Mouse (Mus musculus) intestine, embryonic 16.5 days (tissue): ENCODE data around the gene Catsperg1. TPM values are rescaled to one million over a fixed set of nuclear protein-coding genes. Genes with fewer than 3 reads are reported as not detected.
"Not testable (repeated sequence)": the region's sequence is repeated elsewhere in the genome, so short reads cannot be mapped to it uniquely, and the experiment has no call there.

Experiments
- ATAC-seq: fragments of 200-750 bp; cut with Nextera tagmentation; 2 replicates; pipeline ENCODE4 v1.8.0; 2017; ENCODE audit warnings: moderate TSS enrichment, moderate library complexity
- H3K27ac ChIP-seq: fragments of 300-500 bp; sonication (generic); 2 replicates; pipeline ENCODE4 v1.5.1; 2014; ENCODE audit warnings: mild to moderate bottlenecking, low read length
- H3K27me3 ChIP-seq: fragments of 300-500 bp; sonication (generic); replicated peaks from 2 replicates; pipeline ENCODE4 v1.6.1; 2014; ENCODE audit warnings: low read length, control low read depth, mixed read lengths; ENCODE audit not compliant: control insufficient read depth, insufficient read depth
- H3K36me3 ChIP-seq: fragments of 300-500 bp; sonication (generic); 2 replicates; pipeline ENCODE4 v1.6.1; 2014; ENCODE audit warnings: low read length, control low read depth; ENCODE audit not compliant: control insufficient read depth, insufficient read depth
- H3K4me1 ChIP-seq: fragments of 300-500 bp; sonication (generic); 2 replicates; pipeline ENCODE4 v1.6.1; 2014; ENCODE audit warnings: low read length, control low read depth, mixed read lengths; ENCODE audit not compliant: control insufficient read depth, insufficient read depth
- H3K4me2 ChIP-seq: fragments of 300-500 bp; sonication (generic); 2 replicates; pipeline ENCODE4 v1.6.1; 2014; ENCODE audit warnings: low read depth, low read length, control low read depth
- H3K4me3 ChIP-seq: fragments of 300-500 bp; sonication (generic); 2 replicates; pipeline ENCODE4 v1.5.1; 2014; ENCODE audit warnings: mild to moderate bottlenecking, low read length
- H3K9ac ChIP-seq: fragments of 300-500 bp; sonication (generic); 2 replicates; pipeline ENCODE4 v1.6.1; 2014; ENCODE audit warnings: low read depth, low read length
- H3K9me3 ChIP-seq: fragments of 300-500 bp; sonication (generic); 2 replicates; pipeline ENCODE4 v1.6.1; 2016; ENCODE audit warnings: low read length, control low read depth; ENCODE audit not compliant: control insufficient read depth
- WGBS: fragments of 180-500 bp; shearing (Covaris S2); extraction: QIAGEN DNeasy Blood & Tissue Kit; methylation state at CpG from one replicate; pipeline ENCODE4 v1.1.7; 2014; 5-methylcytosine and 5-hydroxymethylcytosine counted together
- polyA plus RNA-seq: library from polyadenylated mRNA; unstranded; fragments of >200 nt; fragmentation: Nextera tagmentation; extraction: Ambion mirVana; gene quantifications from 2 replicates; pipeline ENCODE4 v1.2.1, GENCODE M21; 2015

The Catsperg1 gene
- polyA plus RNA-seq, 1 experiment from 2014 or later: 0.92 TPM

DNA sequence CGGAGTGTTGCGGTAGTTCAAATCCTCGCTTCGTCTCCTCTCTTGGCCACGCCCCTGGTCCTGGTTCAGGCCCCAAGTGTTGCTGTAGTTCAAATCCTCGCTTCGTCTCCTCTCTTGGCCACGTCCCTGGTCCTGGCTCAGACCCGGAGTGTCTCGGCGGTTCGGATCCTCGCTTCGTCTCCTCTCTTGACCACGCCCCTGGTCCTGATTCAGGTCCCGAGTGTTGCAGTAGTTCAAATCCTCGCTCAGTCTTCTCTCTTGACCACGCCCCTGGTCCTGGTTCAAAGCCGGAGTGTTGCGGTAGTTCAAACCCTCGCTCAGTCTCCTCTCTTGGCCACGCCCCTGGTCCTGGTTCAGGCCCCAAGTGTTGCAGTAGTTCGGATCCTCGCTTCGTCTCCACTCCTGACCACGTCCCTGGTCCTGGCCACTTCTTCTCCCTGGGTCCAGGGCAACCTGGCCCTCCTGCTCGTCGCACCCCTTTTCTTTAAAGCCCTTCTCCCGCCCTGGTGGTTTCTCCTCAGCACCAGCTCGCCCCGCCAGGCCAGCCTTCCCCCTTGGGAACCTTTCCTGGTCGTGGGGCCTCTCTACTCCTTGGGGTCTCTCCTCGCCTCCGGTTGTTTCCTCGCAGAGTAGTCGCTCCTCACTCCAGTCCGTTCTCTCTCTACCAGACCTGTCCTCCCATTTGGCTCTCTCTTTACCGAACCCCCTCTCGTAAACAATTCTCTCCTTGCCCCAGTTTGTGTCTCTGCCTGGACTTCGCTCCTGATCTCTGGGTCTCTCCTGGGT lies 867 bp downstream of the Catsperg1 start:
- 25% methylated on average over 40 of the region's 40 CpGs for WGBS
- not testable (repeated sequence) for H3K4me2 ChIP-seq, H3K9ac ChIP-seq, H3K4me3 ChIP-seq, H3K36me3 ChIP-seq, H3K27me3 ChIP-seq, ATAC-seq, H3K27ac ChIP-seq, H3K9me3 ChIP-seq
- peaks cover 11% of the 10 kb centered on the region for H3K4me1 ChIP-seq

- Histone ChIP-seq H3K4me1 (peaks cover 11% of the 10 kb centered on the region), H3K27ac (no peak overlapping the region), H3K4me3 (peak overlapping the region; percentile 51), H3K9me3 (no peaks in the 10 kb centered on the region), H3K9ac (peak overlapping the region; percentile 63; the same call in 1 of the 2 replicates), H3K36me3 (no peaks in the 10 kb centered on the region), H3K27me3 (no peaks in the 10 kb centered on the region), H3K4me2 (peak overlapping the region; percentile 66)
- WGBS: 22% methylated on average over 26 of the region's 26 CpGs
- no peak for ATAC-seq
Measured at GRCm38 (mm10) chr7:29212199-29212765, 1.6 kb downstream of the Catsperg1 start.

- no peaks in the 10 kb centered on the region for H3K27me3 ChIP-seq
- 5% methylated on average over 34 of the region's 34 CpGs for WGBS
- H3K27ac ChIP-seq: peak overlapping the region; percentile 80
Measured at GRCm38 (mm10) chr7:29211415-29212198, 2.2 kb downstream of the Catsperg1 start.

GRCm38 (mm10) chr7:29211013-29211412 lies 2.8 kb downstream of the Catsperg1 start:
- ATAC-seq: peak; percentile 60
- H3K4me2 ChIP-seq: peak overlapping the region; percentile 66
- H3K9me3 ChIP-seq: not testable (repeated sequence)

More at GRCm38 (mm10) chr7:29211415-29212198, 2.2 kb downstream of the Catsperg1 start:
- Histone ChIP-seq H3K36me3 (no peaks in the 10 kb centered on the region), H3K9me3 (no peaks in the 10 kb centered on the region), H3K4me1 (peaks cover 11% of the 10 kb centered on the region), H3K9ac (peak overlapping the region; percentile 63), H3K4me3 (peak overlapping the region; percentile 51), H3K4me2 (peak overlapping the region; percentile 66)
- ATAC-seq: peak; percentile 89

DNA sequence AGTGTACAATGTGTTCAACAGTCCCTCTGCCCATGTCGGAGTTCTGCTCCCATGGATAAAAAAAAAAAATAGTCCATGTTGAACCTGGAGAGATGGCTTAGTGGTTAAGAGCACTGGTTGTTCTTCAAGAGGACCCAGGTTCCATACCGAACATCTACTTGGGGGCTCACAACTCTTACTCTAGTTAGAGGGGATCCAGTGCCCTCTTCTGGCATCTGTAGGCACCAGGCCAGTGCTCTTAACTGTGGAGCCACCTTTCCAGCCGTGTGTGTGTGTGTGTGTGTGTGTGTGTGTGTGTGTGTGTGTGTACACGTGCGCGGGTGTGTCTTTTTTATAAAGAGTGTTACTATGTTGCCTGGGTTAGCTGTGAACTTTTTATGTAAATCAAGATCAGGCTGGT lies 11.3 kb downstream of the Catsperg1 start:
- Histone ChIP-seq H3K27ac (no peak overlapping the region), H3K9ac (no peak overlapping the region), H3K27me3 (no peaks in the 10 kb centered on the region), H3K4me2 (no peak overlapping the region), H3K9me3 (no peaks in the 10 kb centered on the region), H3K4me1 (no peaks in the 10 kb centered on the region), H3K36me3 (no peaks in the 10 kb centered on the region), H3K4me3 (no peak overlapping the region)
- no peak for ATAC-seq
- 77% methylated on average over 6 of the region's 6 CpGs for WGBS

More at GRCm38 (mm10) chr7:29211013-29211412, 2.8 kb downstream of the Catsperg1 start:
- peak overlapping the region; percentile 51 for H3K4me3 ChIP-seq
- H3K27ac ChIP-seq: peak overlapping the region; percentile 80
- H3K27me3 ChIP-seq, H3K9ac ChIP-seq, H3K36me3 ChIP-seq: not testable (repeated sequence)
- H3K4me1 ChIP-seq: peaks cover 11% of the 10 kb centered on the region
- 23% methylated on average over 15 of the region's 15 CpGs for whole genome bisulfite sequencing

GRCm38 (mm10) chr7:29194230-29194629 lies 19.6 kb downstream of the Catsperg1 start:
- not testable (repeated sequence) for H3K4me3 ChIP-seq, H3K9me3 ChIP-seq, H3K4me2 ChIP-seq, H3K27ac ChIP-seq, H3K27me3 ChIP-seq, H3K36me3 ChIP-seq, H3K9ac ChIP-seq, H3K4me1 ChIP-seq
- WGBS: 73% methylated on average over 1 of the region's 1 CpGs
- ATAC-seq: peak; percentile 68; the same call in 1 of the 2 replicates

DNA sequence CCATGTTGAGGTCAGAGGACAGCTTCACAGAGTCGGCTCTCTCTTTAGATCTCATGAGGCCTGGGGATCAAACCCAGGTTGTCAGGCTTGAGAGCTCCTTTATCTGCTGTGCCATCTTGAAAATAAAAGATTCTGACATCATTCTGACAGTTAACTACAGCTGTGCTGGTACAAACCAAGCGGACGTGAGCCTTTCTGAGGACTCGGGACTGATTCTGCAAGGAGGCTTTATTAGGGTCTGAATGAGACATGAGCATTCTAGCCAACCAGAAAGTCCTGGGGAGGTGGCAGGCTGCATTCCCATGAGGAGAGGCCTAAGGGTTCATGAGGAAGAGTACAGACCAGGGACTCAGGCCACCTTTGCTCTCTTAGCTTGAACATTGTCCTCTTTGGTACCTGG lies 32.5 kb downstream of the Catsperg1 start:
- H3K27me3 ChIP-seq, H3K36me3 ChIP-seq, H3K4me3 ChIP-seq, H3K9ac ChIP-seq, ATAC-seq, H3K4me2 ChIP-seq, H3K27ac ChIP-seq, H3K9me3 ChIP-seq: not testable (repeated sequence)
- H3K4me1 ChIP-seq: peaks cover 13% of the 10 kb centered on the region
- WGBS: 92% methylated on average over 4 of the region's 4 CpGs

GRCm38 (mm10) chr7:29180854-29181236 lies 33.0 kb downstream of the Catsperg1 start:
- Histone ChIP-seq H3K9me3 (no peaks in the 10 kb centered on the region), H3K9ac (no peak overlapping the region), H3K36me3 (peaks cover 5% of the 10 kb centered on the region), H3K4me2 (peak overlapping the region; percentile 52), H3K27me3 (no peaks in the 10 kb centered on the region), H3K4me3 (peak overlapping the region; percentile 81), H3K27ac (no peak overlapping the region), H3K4me1 (peaks cover 13% of the 10 kb centered on the region)
- peak; percentile 37; the same call in 1 of the 2 replicates for ATAC-seq
- WGBS: 41% methylated on average over 5 of the region's 5 CpGs
